Mouse (Mus musculus) retina, adult 2 months (tissue): ENCODE measurements at regions not wholly inside any gene's neighbourhood (a gene's known extent, or its start where the extent isn't known, plus 50 kb on each side); places are given as distances from the start of the nearest gene placed in this dataset.

Experiments
- DNase-seq: peaks from one replicate; pipeline ENCODE4 v3.0.0-alpha.2; 2012; ENCODE audit warnings: low read depth, low spot score

GRCm38 (mm10) chr4:124254446-124255182 lies 336.8 kb upstream of the 4930535I16Rik start:
- DNase-seq, result no peak

DNA sequence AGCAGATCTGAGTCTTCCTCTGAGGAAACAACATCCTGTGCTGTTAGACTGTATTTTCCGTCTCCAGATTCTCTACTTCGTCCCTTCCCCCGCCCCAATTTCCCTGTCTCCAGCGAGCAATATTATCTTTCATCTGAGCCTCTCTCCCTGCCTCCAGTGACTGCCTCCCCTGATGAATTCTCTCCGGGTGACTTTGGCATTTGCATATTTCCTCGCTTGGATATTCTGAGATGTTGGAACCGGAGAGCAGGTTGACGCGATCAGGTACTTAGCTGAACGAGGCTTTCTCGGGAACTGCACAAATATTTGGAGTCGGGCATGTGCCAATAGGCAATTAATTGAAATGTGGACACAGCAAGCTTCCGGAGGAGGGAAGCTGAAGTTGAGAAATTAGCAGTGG lies 323.8 kb upstream of the 4930535I16Rik start:
- no peak for DNase-seq

GRCm38 (mm10) chr4:124236476-124236875 lies 318.7 kb upstream of the 4930535I16Rik start:
- no peak for DNase-seq

GRCm38 (mm10) chr4:124228537-124228936 lies 310.7 kb upstream of the 4930535I16Rik start:
- DNase-seq, result no peak

DNA sequence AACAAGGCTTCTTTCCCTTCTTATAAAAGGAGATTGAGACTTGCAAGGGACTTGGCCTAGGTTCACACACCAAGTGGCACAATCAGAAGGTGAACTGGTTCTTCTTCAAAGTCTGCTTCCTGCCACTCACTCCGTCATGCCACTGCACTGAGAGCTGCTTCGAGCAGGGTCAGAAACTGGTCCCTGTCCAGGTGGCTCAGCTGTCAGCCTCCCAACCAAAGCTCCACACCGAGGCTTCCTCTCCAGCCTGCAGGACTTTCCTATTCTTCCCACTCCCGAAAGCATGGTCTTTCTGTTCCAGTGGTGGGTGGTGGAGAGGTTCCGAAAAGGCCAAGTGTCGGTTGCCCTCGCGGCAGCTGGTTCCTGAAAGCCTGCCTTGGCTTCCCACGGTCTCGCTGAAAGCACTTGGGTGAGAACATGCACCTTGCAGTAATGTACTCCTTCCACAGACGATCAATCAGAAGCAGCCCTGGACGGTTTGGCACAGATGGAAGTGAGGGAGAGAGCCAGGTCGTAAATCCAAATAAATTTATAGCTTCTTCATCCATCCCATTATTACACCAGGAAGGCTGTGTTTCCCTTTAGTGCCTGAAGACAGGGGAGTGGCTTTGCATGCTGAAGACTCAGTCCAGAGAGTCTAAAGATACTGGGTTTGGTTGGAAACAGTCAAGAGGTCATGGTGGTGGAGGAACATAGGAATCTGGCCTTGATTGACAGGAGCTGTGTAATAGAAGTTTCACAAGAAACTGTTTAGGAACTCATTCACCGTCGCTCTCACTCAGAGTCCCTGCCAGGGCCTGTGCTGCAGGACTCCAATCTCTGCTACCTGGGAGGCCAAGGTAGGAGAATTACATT lies 306.1 kb upstream of the 4930535I16Rik start:
- DNase-seq, result no peak

DNA sequence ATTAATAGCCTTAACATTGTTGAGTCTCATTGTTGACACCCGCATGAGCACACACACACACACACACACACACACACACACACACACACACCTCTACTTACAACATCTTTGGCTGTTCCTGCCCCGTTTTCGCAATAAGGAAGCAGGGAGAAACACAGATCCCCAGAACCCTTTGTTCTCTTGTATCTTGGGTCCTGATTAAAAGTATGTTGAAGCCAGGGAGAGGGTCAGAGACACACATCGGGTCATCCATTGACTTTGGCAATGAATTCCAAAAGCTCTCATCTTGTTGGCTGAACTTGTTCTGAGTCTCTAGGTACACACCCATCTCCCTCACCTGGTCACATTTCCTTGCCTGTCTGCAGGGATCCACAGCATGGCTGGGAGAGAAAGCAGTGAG lies 303.9 kb upstream of the 4930535I16Rik start:
- no peak for DNase-seq

DNA sequence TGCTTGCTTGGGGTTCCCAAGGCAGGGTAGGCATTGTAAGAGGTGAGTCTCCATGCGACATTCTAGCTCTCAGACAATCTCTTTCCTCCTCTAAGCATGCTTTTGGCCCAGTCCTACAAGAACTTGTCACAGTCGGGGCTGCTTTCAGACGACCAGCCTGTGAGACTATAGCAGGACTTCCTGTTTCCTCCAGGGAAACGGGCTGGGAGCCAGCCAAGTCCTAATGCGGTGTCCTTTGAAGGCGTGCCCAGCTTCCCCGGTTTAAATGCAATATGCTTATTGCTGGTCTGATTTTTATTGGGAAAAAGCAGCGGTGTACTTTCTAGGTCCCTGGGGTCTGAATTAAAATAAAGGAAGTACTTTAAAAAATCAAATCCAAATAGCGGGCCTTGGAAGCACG lies 299.4 kb upstream of the 4930535I16Rik start:
- no peak for DNase-seq

DNA sequence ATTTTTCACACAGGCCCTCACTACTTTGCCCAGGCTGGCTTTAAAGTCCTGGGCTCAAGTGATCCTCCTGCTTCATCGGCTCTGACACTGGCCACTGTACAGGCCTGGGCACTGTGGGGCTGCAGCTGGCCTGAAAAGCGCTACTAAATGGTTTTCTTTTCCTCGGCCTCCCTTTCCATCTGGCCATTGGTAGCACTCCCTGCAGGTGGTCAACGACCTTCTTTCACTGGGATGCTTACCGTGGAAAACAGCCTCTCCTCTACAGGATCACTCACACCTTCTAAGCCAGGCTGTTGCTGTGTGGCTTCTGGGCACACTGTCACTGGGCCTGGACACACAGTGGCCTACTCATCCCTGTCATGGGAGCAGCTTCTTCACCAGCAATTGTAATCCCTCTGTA lies 298.5 kb upstream of the 4930535I16Rik start:
- DNase-seq, result no peak

DNA sequence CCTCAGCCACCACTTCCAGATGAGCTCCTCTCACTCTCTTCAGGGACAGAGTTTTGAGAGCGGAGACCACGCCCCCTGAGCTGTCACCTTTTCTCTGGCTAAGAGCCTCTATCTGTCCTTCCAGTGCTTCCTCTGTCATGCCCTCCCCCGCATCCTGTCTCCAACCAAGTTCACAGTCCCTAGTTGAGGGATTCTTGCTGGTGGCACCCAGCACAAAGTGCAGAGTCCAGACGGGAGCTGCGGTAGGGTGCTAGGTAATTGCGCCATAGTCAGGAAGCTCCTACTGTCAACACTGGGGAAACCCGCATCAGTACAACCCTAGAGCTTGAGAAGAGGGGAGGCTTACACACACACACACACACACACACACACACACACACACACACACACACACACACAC lies 297.3 kb upstream of the 4930535I16Rik start:
- DNase-seq, result no peak

DNA sequence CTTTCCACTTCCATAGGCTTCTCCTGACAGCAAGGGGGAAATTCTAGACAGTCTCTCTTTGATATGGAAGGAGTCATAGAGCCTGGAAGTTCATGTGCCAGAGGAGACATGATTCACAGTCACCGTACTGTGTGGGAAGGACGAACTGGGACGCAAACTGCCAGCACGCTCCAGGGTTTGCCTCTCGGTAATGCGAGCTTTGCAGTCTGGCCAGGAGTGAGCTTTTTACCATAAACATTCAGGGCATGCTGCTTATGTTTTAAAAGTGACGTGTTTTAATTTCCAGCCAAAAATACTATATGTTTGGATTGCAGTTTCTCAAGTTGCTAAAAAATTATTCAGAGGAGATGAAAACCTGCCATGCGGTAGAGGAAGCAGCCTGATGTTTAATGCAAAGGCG lies 292.3 kb upstream of the 4930535I16Rik start:
- no peak for DNase-seq

- no peak for DNase-seq
Observed at GRCm38 (mm10) chr4:124206480-124206879, 288.7 kb upstream of the 4930535I16Rik start.

DNA sequence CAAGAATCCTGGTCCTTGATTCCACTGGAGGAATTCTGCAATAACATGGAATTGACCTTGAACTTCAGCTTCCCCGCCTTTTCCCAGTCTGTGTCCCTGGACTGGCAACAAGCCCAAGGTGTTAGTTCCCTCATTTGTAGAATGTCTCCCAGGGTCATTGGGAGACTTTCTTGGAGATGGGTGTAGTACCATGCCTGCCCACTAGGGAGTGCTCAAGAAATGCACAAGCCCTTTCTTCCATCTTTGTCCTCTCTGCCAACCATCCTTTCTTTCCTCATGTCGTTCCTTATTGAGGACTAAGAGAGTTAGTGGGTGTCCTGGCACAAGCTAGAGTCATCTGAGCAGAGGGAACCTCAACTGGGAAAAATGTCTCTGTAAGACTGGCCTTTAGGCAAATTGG lies 285.9 kb upstream of the 4930535I16Rik start:
- DNase-seq, result no peak

DNA sequence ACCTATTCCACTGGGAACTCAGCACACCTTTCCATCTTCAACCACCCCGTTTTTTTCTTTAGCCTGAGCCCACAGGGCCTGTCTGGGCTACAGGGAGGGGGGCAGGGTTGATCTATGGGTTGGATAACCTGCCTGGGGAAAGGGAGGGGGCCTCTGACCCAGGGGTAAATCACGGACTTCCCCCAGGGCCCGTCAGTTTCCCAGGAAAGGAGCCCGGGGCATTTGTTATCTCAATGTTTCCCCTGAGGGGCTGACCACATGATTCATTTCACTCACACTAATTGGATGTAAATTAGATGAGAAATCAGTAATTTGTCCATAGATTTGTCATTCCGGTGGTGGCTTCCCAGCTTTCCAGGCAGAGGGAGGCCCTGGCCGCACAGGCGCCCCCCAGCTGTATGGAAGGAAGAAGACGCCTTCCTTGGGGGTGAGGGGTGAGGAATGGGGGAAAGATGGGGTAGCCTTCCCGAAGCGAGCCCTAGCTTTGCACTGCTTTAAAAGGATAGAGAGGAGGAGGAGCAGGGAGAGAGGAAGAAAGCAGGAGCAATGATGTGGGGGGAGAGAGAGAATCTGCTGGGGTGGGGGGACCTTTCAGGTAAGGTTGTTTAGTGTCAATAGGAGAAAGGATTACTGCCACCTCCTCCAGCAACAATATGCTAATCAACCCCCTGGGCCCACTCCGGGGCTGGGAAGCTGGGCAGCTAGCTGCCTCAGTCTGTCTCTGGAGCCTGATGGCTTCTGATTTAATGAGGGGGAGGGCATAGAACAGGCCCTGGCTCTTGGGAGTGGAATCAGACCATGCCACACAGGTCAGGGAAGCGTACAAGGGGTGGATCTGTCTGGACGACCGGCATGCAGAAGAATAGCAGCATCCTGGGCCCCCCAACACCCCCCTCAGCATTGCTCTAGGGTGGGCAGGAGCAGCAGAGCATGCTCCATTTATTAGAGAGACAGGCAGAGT lies 282.3 kb upstream of the 4930535I16Rik start:
- DNase-seq, result no peak

DNA sequence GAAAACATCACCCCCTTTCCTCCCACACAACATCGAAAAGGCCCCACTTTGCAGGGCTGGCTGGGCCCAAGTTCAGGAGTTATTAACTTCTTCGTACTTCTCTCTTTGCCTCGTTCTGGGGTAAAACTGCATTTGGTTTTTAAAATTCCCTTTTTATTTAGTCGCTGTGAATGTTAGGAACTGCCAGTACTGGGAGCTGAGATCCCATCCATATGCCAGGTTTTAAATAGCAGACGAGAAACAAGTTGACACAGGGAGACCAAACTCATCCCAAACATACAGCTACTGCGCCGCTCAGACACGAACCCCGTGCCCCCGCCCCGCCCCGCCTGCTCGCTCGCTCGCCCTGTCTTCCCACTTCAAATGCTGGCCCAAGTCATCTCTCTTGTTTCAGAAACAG lies 281.0 kb upstream of the 4930535I16Rik start:
- DNase-seq, result no peak

- DNase-seq, result no peak
Observed at GRCm38 (mm10) chr4:124196711-124197110, 278.9 kb upstream of the 4930535I16Rik start.

DNA sequence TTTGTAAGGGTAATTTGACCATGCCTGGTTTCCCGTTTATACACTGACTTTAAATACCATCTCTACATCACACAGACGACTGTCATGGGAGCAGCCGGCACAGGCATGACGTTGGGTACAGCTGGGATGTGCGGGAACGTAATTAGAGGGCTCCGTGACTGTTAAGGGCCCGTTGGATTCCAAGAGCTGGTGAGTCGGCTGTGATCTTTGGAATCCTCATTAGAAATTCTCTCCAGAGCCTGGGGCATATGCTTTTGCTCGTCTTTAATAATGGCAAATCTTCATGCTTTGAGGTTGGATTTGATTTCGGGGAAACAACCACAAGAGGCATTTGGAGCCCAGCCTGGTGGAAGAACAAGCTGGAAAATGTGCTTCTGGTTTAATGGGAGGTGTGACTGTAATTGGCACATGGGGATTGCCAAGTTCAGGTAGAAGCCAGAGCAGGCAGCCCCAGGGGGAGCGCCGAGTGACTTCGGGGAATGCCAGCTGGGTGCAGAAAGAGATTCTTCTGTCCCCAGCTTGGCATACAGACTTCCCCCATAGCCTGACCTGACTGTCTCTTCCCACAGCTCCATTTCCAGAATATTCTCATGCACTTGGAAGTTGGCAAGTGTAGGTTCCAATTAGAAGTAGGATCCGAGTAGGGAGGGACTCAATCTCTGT lies 275.4 kb upstream of the 4930535I16Rik start:
- no peak for DNase-seq

GRCm38 (mm10) chr4:124190775-124191174 lies 273.0 kb upstream of the 4930535I16Rik start:
- DNase-seq, result no peak

DNA sequence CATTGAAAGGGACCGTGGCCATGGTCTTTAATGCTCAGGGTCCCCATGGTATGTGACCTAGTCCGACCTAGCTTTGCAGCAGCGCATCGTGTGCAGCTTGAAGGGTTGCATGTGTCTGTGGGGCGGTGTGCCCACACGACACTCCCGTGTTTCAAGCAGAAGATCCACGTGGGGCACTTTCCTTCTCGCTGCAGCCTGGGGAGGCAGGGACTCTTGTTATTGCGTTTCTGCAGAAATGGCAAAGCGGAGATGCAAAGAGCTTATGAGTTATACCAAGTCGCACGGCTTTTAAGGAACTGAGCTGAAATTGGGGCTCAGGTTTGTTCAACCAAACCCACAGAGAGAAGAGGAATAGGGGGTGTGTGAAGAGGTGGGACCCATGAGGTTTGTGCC lies 272.2 kb upstream of the 4930535I16Rik start:
- DNase-seq, result no peak

DNA sequence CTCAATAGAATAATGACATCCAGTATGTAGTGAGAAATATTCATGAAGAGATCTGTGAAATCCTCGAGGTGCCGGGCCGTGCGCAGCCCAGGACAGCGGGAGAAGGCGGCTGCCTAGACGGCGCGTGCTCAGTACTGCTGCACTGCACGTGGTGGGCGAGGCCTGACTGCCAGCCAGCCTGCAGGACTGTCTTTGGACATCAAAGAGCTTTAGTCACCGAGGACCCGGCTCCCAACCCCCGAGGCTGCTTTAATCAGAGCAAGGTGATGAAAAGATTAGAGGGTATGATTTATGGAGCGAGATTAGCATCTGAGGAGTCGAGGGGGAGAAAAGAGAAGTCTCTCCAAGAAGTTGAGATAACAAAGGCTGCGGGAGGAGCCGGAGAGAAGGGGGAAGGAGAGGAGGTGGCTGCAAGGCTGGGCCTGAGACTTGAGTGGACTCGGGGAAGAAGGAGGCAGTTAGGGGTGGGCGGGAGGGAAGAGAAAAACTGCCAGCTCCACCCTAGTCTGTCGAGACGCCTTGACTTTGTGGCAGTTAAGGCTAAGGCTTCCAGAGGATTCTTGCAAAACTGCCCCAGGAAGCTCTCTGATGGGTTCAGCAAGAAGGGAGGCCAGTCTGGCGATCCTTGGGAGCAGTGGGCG lies 271.6 kb upstream of the 4930535I16Rik start:
- DNase-seq, result no peak

DNA sequence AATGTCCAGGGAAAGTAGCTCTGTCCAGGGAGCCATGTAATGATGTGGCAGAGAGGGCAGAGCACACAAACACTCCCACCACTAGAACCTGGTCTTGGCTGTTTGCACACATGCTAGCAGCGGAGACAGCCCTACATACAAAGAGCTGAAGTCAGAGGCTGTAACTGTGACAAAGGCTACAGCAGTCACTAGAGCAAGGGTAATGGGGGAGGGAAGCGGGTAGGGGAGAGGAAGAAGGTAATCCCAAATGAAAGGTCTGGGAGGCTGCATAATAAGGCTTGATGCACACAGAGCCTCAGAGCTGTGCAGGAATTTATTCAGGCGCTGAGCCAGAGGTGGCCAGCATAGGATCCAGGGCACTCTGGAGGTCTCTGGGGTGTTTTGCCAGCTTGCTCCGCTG lies 269.3 kb upstream of the 4930535I16Rik start:
- no peak for DNase-seq

- DNase-seq, result no peak
Observed at GRCm38 (mm10) chr4:124181335-124181734, 263.5 kb upstream of the 4930535I16Rik start.
